Mouse (Mus musculus) hindlimb bud, embryonic 11.5 days (tissue): ENCODE data around the gene Gga3.
A peak's percentile ranks its signal among the peaks of the same experiment; 100 is the strongest.
"Not testable (repeated sequence)": the region's sequence is repeated elsewhere in the genome, so short reads cannot be mapped to it uniquely, and the experiment has no call there.

Experiments
- DNase-seq: peaks from one replicate; pipeline ENCODE4 v3.0.0-alpha.2; 2012; ENCODE audit warnings: low read depth, low spot score; ENCODE audit errors: extremely low spot score

The Gga3 gene

GRCm38 (mm10) chr11:115603476-115604303 lies at the start of gene Gga3, which contains the start of gene Mrps7:
Gene Gga3, minus strand, starts transcription at chr11:115604051.
Gene Mrps7, plus strand, starts transcription at chr11:115603925.
- DNase-seq = peak; percentile 62

- no peak for DNase-seq
Observed at GRCm38 (mm10) chr11:115653194-115653593, 49.3 kb upstream of the Gga3 start.

DNA sequence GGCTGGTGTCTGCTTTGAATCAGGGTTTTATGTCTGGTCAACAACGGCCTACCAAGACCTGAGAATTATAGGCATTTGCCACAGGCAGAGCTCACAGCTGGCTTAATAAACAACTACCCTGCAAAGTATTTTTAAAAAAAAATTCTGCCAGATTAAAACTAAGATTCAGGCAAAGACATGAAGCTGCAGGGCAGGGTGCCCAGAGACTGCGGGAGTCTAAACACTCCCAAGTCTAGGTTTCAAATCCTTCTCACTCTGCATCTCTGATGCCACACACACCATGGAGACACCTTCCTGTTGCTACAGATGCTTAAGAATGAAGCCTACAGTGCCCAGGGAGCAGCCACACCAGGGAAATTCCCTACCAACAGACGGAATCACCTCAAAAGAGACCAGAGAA lies 47.8 kb upstream of the Gga3 start:
- no peak for DNase-seq

DNA sequence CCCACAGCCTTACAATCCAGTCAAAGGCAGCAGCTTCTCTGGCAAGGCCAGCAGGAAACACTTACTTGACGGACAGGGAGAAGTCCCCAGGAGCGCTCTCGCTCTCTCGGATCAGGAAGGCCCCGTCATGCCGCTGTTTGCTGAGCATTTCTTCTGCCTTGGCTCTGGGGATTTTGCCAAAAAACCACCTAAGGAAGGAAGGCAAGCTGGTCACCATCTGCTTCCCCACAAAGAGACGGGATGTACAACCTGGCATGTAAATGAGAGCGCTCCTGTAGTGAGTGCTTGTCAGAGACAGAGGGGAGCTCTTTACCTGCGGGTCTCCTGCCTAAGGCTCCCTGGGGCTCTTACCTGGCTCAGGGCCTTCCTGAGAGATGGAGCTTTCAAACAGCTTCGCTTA lies 45.9 kb upstream of the Gga3 start:
- DNase-seq = no peak

DNA sequence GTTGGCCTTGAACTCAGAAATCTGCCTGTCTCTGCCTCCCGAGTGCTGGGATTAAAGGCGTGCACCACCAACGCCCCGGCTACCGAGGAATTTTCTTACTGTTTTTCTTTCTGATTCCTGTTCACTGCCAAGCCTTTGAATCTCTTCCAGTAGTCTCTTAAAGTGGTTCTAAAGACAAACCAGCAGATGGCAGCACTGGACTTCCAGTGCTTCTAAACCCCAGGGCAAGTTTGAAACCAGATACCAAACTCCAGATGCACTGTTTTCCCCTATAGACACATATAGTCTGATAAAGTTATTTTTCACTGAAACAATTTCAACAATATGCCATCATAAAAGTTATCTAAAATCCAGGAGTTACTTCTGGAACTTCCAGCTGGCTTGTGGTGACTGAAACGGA lies 43.6 kb upstream of the Gga3 start:
- DNase-seq = peak; percentile 67

- DNase-seq = no peak
Observed at GRCm38 (mm10) chr11:115646439-115646838, 42.6 kb upstream of the Gga3 start.

DNA sequence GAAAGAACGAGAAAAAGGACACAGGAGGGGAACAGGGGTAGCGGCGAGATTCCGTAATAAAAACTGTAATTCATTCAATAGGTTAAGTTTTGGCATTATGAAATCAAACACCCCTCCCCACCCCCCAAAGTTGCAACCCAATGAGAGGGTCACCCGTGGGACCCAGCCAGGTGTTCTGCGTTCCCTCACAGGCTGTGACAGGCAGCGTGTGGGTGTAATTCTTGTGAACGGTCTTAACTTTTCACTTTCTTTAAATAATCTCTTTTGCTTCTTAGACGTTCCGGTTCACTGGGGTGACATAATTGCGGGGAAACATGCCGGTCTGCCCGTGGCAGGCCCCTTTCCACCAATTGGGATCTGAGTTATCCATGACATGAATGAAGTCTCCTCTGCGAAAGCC lies 41.6 kb upstream of the Gga3 start:
- DNase-seq = not testable (repeated sequence)

DNA sequence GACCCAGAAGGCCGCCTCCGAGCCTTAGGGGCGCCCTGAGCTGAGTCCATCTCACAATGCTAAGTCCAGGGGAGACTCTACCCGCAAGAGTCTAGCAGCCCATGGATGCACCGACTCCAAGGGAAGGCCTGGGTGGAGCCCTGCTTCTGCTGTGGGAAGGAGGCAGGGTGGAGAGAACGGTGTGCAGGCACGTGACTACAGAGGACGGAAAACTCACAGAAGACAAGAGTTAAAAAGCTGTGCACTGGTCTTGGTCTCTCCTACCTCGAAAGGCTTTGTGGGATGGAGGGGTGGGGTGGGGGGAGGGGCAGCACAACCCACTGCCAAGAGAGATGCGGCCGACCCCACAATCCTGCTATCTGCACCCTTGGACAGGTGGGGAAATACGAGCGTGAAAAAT lies 40.5 kb upstream of the Gga3 start:
- DNase-seq = no peak

GRCm38 (mm10) chr11:115643265-115643664 lies 39.4 kb upstream of the Gga3 start:
- DNase-seq = no peak

DNA sequence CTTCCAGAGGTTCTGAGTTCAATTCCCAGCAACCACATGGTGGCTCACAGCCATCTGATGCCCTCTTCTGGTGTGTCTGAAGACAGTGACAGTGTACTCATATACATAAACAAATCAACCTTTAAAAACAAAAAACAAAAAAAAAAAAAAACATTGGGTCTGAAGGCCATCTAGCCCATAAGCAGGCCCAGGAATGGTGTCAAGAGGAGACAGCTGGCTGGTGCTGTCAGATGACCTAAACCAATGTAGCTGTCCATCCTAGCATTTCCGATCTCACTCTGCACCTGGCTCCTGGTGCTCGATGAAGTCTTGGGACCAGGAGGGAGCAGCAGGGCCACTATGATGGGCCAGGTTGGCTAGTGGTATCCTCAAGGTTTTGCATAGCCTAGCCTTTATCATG lies 38.9 kb upstream of the Gga3 start:
- no peak for DNase-seq

DNA sequence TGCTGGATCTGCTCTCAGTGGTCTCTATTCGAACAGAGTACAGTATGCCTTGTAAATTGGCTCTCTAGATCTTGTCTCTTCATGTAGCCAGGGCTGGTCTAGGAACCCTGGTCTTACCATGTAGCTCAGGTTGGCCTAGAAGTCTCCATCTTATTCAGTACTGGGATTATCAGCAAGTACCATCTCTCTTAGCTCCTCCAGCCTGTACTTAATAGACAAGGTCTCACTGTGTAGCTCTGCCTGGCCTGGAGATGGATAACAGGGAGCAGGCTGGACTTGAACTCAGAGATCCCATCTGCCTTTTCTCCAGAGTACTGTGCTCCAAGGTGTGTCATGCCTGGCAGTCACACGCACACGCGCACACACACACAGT lies 37.8 kb upstream of the Gga3 start:
- DNase-seq = no peak

DNA sequence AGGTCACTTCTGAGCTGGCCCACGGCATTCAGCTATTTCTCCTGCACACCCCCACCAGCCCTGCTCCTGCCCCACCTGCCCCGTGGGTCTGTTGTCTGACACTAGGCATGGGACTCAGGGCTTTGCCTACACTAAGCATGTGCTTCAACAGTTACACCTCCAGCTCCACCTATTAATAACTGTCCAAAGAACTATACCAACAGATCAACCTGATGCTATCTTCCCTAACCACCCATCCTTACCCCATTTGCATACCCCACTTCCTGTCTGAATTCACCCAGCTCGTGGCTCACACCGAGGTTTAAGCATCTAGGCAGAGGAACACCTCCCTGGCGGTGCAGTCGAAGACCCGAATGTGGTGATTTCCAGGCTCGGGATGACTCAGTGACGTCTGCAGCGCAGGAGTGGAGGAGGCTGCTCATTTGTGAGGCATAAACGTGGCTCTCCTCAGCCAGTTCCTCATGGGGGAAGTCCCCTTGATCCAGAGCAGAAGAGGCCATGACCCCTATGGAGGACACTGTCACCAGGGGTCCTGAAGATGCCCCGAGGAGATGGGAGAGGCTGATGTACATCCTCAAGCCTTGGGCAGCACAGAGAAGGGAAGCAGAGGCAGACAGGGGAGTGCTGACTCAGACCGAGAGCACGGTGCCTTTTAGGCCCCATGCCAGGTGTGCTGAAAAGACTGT lies 37.3 kb upstream of the Gga3 start:
- no peak for DNase-seq

- no peak for DNase-seq
Observed at GRCm38 (mm10) chr11:115640311-115640828, 36.5 kb upstream of the Gga3 start.

- DNase-seq = no peak
Observed at GRCm38 (mm10) chr11:115639540-115639939, 35.7 kb upstream of the Gga3 start.

- no peak for DNase-seq
Observed at GRCm38 (mm10) chr11:115638498-115639409, 34.9 kb upstream of the Gga3 start.

- DNase-seq = no peak
Observed at GRCm38 (mm10) chr11:115636960-115637359, 33.1 kb upstream of the Gga3 start.

GRCm38 (mm10) chr11:115635484-115635883 lies 31.6 kb upstream of the Gga3 start:
- DNase-seq = no peak

- no peak for DNase-seq
Observed at GRCm38 (mm10) chr11:115635041-115635440, 31.2 kb upstream of the Gga3 start.

DNA sequence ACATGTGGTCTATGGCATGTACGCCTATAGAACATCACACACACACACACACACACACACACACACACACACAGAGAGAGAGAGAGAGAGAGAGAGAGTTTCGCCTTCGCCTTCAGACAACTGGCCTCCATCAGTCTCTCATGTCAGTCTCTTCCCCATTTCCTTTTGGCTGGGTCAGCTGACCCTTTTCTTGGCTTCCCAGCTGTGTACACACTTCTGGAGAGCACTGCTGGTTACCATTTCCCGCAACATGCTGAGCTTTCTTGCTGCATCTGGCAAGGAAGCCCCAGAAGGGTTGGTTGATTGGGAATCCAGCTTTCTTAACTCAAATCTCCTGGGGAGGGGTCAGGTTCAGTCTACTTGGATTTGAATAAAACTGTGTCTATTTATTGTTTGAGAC lies 30.3 kb upstream of the Gga3 start:
- DNase-seq = no peak

DNA sequence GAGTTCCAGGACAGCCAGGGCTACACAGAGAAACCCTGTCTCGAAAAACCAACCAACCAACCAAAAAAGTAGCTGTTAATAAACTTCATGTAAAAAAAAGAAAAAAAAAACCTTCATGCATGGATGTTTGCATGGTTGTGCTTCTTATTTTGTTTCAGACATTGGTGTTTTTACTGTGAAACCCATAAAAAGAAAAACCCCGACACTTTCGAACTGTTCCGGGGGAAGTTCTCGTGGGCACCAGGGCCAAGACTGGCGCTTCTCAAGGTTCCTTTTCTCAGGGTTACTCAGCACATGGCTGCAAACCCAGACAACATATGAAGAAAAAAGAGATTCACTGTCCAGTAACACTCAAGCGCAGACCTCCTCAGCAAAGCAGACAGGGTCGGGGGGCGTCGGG lies 29.0 kb upstream of the Gga3 start:
- no peak for DNase-seq

GRCm38 (mm10) chr11:115632247-115632646 lies 28.4 kb upstream of the Gga3 start:
- DNase-seq = no peak
